Mouse (Mus musculus): ENCODE results near the gene Mgat3. TPM values are rescaled to one million over a fixed set of nuclear protein-coding genes. Genes with fewer than 3 reads are reported as not detected.
A peak's percentile ranks its signal among the peaks of the same experiment; 100 is the strongest.

The Mgat3 gene
- polyA plus RNA-seq, 1 experiment from 2014 or later, result 6.7 TPM

DNA sequence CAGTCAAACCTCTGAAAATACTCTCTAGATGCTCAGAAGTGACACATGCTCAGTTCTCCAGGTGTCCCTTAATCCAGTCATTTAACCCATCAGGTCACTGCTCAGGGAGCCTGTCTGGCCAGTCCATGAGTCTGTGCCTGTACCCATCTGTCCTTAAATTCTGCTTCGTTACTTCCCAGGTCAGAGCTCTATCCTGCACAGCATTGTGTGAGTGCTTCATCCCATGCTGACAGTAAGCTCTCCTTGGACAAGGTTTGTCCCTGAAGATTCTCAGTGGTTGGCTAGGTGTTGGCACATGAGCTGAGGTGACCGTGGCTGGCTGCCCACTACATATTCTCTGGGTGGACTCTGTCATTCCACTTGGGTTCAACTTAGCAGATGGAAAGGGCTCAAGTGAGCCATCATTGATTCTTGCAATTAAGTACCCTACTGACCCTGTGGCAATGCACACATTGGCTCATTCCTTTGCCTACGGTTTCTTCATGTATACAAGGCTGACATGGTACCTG lies 32.6 kb downstream of the Mgat3 start:
- DNase-seq (ENCODE audit: low spot score), result no peak
- H3K36me3 ChIP-seq (ENCODE audit: insufficient read depth, low read length), result no peaks in the 10 kb centered on the region

GRCm38 (mm10) chr15:80208446-80208845 lies 34.9 kb downstream of the Mgat3 start:
- ATAC-seq (replicated peaks; ENCODE audit: low FRiP score, low read depth) (no peak), DNase-seq (ENCODE audit: low spot score) (peak; percentile 47)
- Histone ChIP-seq H3K4me2 (ENCODE audit: low read length) (no peak overlapping the region), H3K9me3 (replicated peaks; ENCODE audit: low read length) (no peaks in the 10 kb centered on the region), H3K36me3 (ENCODE audit: insufficient read depth, low read length) (no peaks in the 10 kb centered on the region), H3K4me1 (replicated peaks; ENCODE audit: insufficient read depth, low read length) (no peaks in the 10 kb centered on the region), H3K27ac (no peak overlapping the region), H3K4me3 (replicated peaks; ENCODE audit: low read depth, low read length) (no peak overlapping the region), H3K9ac (ENCODE audit: low read depth, low read length) (no peak overlapping the region), H3K27me3 (ENCODE audit: insufficient read depth, low read length) (no peaks in the 10 kb centered on the region)
- TF ChIP-seq CTCF (IDR thresholded peaks at IDR 0.05; ENCODE audit: low read depth), result no peak
- WGBS, result 20% methylated on average over 4 of the region's 4 CpGs

More for the DNA sequence above, 32.6 kb downstream of the Mgat3 start:
- no peak for ATAC-seq (replicated peaks; ENCODE audit: low FRiP score, low read depth)
- Histone ChIP-seq H3K4me3 (replicated peaks; ENCODE audit: low read depth, low read length) (no peak overlapping the region), H3K9me3 (replicated peaks; ENCODE audit: low read length) (no peaks in the 10 kb centered on the region), H3K27me3 (ENCODE audit: insufficient read depth, low read length) (no peaks in the 10 kb centered on the region), H3K4me1 (replicated peaks; ENCODE audit: insufficient read depth, low read length) (no peaks in the 10 kb centered on the region), H3K27ac (no peak overlapping the region), H3K4me2 (ENCODE audit: low read length) (no peak overlapping the region), H3K9ac (ENCODE audit: low read depth, low read length) (no peak overlapping the region)
- TF ChIP-seq CTCF (IDR thresholded peaks at IDR 0.05; ENCODE audit: low read depth), result no peak
- WGBS, result 92% methylated on average over 3 of the region's 3 CpGs

GRCm38 (mm10) chr15:80213688-80214087 lies 40.2 kb downstream of the Mgat3 start:
- no peak for ATAC-seq (replicated peaks; ENCODE audit: low FRiP score, low read depth)
- TF ChIP-seq CTCF (IDR thresholded peaks at IDR 0.05; ENCODE audit: low read depth), result no peak
- Histone ChIP-seq H3K27ac (no peak overlapping the region), H3K4me1 (replicated peaks; ENCODE audit: insufficient read depth, low read length) (no peaks in the 10 kb centered on the region), H3K36me3 (ENCODE audit: insufficient read depth, low read length) (no peaks in the 10 kb centered on the region), H3K4me2 (ENCODE audit: low read length) (no peak overlapping the region), H3K9ac (ENCODE audit: low read depth, low read length) (no peak overlapping the region), H3K27me3 (ENCODE audit: insufficient read depth, low read length) (no peaks in the 10 kb centered on the region), H3K9me3 (replicated peaks; ENCODE audit: low read length) (no peaks in the 10 kb centered on the region), H3K4me3 (replicated peaks; ENCODE audit: low read depth, low read length) (no peak overlapping the region)
- no peak for DNase-seq (ENCODE audit: low spot score)

- no peak overlapping the region for H3K4me3 ChIP-seq (replicated peaks; ENCODE audit: low read depth, low read length)
- 12% methylated on average over 10 of the region's 10 CpGs for WGBS
Observed at GRCm38 (mm10) chr15:80215716-80216479, 42.4 kb downstream of the Mgat3 start.

DNA sequence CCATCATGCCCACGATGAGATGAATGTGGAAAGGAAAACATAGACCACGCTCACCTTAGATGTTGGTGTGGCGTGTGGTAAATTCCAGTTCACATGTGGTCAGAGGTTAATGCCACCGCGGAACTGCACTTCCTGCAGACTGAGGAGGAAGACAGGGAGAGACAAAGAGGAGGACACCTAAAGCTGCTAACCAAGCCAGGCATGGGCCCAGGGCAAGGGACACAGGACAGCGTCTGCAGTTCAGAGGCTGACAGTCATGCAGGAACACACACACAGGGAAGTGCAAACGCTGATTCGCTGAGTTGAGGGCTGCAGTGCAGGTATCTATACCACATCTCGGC lies 42.9 kb downstream of the Mgat3 start:
- Histone ChIP-seq H3K27me3 (ENCODE audit: insufficient read depth, low read length) (no peaks in the 10 kb centered on the region), H3K4me3 (replicated peaks; ENCODE audit: low read depth, low read length) (no peak overlapping the region), H3K9me3 (replicated peaks; ENCODE audit: low read length) (no peaks in the 10 kb centered on the region), H3K27ac (no peak overlapping the region), H3K4me1 (replicated peaks; ENCODE audit: insufficient read depth, low read length) (no peaks in the 10 kb centered on the region), H3K36me3 (ENCODE audit: insufficient read depth, low read length) (no peaks in the 10 kb centered on the region), H3K9ac (ENCODE audit: low read depth, low read length) (no peak overlapping the region), H3K4me2 (ENCODE audit: low read length) (no peak overlapping the region)
- TF ChIP-seq CTCF (IDR thresholded peaks at IDR 0.05; ENCODE audit: low read depth), result no peak
- WGBS, result 60% methylated on average over 9 of the region's 9 CpGs
- DNase-seq (ENCODE audit: low spot score), result no peak
- no peak for ATAC-seq (replicated peaks; ENCODE audit: low FRiP score, low read depth)

More at GRCm38 (mm10) chr15:80215716-80216479, 42.4 kb downstream of the Mgat3 start:
- DNase-seq (ENCODE audit: low spot score) (peak; percentile 49), ATAC-seq (replicated peaks; ENCODE audit: low FRiP score, low read depth) (no peak)
- H3K9me3 ChIP-seq (replicated peaks; ENCODE audit: low read length), result no peaks in the 10 kb centered on the region
- H3K27me3 ChIP-seq (ENCODE audit: insufficient read depth, low read length), result no peaks in the 10 kb centered on the region
- H3K27ac ChIP-seq, result no peak overlapping the region
- H3K4me1 ChIP-seq (replicated peaks; ENCODE audit: insufficient read depth, low read length), result no peaks in the 10 kb centered on the region
- H3K9ac ChIP-seq (ENCODE audit: low read depth, low read length), result no peak overlapping the region
- H3K4me2 ChIP-seq (ENCODE audit: low read length), result no peak overlapping the region
- peak; percentile 60 for TF ChIP-seq CTCF (IDR thresholded peaks at IDR 0.05; ENCODE audit: low read depth)
- H3K36me3 ChIP-seq (ENCODE audit: insufficient read depth, low read length), result no peaks in the 10 kb centered on the region

DNA sequence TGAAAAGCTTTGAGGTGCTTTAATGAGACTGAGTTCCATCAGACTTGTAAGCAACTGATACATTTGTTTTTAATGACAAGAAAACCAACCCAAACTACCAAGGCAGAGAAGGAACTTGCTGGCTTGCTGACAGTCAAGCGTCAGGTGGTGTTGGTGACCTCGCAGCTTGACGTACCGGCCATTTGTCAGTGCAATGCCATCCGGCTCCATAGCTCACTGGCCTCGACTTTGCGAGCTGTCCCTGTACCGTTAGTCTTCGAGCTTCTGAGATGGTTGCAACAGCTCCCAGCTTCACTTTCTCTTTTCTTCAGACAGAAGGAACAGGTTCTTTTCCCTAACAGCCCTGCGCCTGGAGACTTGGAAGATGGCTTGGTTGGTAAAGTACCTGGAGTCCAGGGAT lies 44.0 kb downstream of the Mgat3 start:
- no peaks in the 10 kb centered on the region for H3K36me3 ChIP-seq (ENCODE audit: insufficient read depth, low read length)
- no peak overlapping the region for H3K27ac ChIP-seq
- no peak overlapping the region for H3K4me2 ChIP-seq (ENCODE audit: low read length)
- no peaks in the 10 kb centered on the region for H3K27me3 ChIP-seq (ENCODE audit: insufficient read depth, low read length)
- 78% methylated on average over 10 of the region's 10 CpGs for WGBS
- H3K4me1 ChIP-seq (replicated peaks; ENCODE audit: insufficient read depth, low read length), result no peaks in the 10 kb centered on the region
- DNase-seq (ENCODE audit: low spot score), result no peak
- H3K9me3 ChIP-seq (replicated peaks; ENCODE audit: low read length), result no peaks in the 10 kb centered on the region
- no peak for ATAC-seq (replicated peaks; ENCODE audit: low FRiP score, low read depth)
- TF ChIP-seq CTCF (IDR thresholded peaks at IDR 0.05; ENCODE audit: low read depth), result no peak
- H3K9ac ChIP-seq (ENCODE audit: low read depth, low read length), result no peak overlapping the region
- H3K4me3 ChIP-seq (replicated peaks; ENCODE audit: low read depth, low read length), result no peak overlapping the region

Measured in kidney, postnatal 0 days (tissue).